Mouse (Mus musculus): ENCODE data around the gene Ttc38. TPM values are rescaled to one million over a fixed set of nuclear protein-coding genes. Genes with fewer than 3 reads are reported as not detected.
"Not testable (repeated sequence)": the region's sequence is repeated elsewhere in the genome, so short reads cannot be mapped to it uniquely, and the experiment has no call there.

The Ttc38 gene
- polyA plus RNA-seq, 1 experiment from 2014 or later: 6.0 TPM

DNA sequence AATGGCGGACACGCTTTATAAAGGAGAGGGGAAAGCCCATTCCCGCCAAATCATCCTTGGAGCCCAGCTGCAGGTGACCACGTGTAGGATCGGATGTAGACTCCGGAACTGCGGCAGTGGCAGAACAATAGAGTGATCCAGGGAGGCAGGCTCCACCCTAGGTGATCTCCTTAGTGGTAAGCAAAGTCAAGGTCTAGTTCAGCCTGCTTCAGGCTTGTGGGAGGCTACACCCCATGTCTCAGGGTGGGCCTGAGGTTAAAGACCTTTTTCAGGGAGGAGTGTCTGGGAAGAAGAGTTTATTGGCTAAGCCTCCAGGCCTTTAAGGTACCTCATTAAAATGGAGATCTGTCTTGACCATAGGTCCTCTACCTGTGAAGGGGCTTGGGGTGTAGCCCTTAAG, 33.8 kb downstream of the Ttc38 start:
- H3K9me3 ChIP-seq; H3K4me1 ChIP-seq; H3K27me3 ChIP-seq; H3K27ac ChIP-seq; ATAC-seq (ENCODE audit: borderline replicate concordance, extremely low read depth, low FRiP score, low TSS enrichment); H3K4me3 ChIP-seq; H3K4me2 ChIP-seq; H3K9ac ChIP-seq: not testable (repeated sequence)
- 89% methylated on average over 7 of the region's 7 CpGs for WGBS
- H3K36me3 ChIP-seq: peaks cover 80% of the 10 kb centered on the region

DNA sequence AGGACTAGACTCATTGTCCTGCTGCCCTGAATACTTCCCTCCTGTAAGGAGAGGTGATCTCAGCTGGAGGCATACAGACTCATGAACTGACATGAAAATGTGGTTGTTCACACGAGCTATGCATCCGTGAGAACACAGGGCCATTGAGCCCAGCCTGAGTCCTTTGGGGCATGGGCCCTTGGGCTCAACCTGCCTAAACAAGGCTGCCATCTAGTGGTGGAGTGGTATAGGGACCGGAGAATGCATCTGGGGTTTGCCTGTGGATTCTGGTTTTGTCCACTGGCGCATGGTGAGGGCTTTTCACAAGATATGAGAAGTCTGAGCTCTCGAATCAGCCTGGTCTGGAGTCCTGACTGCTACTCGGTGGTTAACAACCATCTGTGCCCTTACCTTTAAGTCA, 35.6 kb downstream of the Ttc38 start:
- WGBS: 42% methylated on average over 6 of the region's 6 CpGs
- Histone ChIP-seq H3K27me3 (no peaks in the 10 kb centered on the region), H3K27ac (no peak overlapping the region), H3K36me3 (peaks cover 88% of the 10 kb centered on the region), H3K9me3 (no peaks in the 10 kb centered on the region), H3K4me2 (no peak overlapping the region), H3K4me1 (no peaks in the 10 kb centered on the region), H3K9ac (no peak overlapping the region), H3K4me3 (no peak overlapping the region)
- ATAC-seq (ENCODE audit: borderline replicate concordance, extremely low read depth, low FRiP score, low TSS enrichment): no peak

DNA sequence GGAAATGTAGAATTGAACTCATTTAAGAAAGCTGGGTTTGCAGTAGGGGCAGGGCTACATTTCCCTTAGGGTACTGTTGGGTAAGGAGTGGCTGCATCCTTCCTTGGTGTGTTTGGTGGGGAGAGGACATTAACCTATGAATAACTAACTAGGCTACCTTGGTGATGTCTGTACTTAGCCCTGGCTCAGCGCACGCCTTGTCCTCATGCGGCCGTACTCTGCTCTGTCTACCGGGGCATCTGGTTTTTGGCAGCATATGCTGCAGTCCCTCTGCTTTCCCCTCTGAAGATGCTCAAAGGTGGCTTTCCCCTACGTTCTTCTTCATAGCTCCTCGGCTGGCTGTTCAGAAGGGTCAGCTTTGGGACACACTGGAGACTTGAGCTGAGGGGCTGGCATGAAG, 45.2 kb downstream of the Ttc38 start:
- no peaks in the 10 kb centered on the region for H3K27me3 ChIP-seq
- H3K9ac ChIP-seq: no peak overlapping the region
- peaks cover 14% of the 10 kb centered on the region for H3K4me1 ChIP-seq
- no peaks in the 10 kb centered on the region for H3K9me3 ChIP-seq
- no peak overlapping the region for H3K4me2 ChIP-seq
- peaks cover 40% of the 10 kb centered on the region for H3K36me3 ChIP-seq
- no peak overlapping the region for H3K27ac ChIP-seq
- WGBS: 92% methylated on average over 7 of the region's 7 CpGs
- ATAC-seq (ENCODE audit: borderline replicate concordance, extremely low read depth, low FRiP score, low TSS enrichment): no peak
- no peak overlapping the region for H3K4me3 ChIP-seq

DNA sequence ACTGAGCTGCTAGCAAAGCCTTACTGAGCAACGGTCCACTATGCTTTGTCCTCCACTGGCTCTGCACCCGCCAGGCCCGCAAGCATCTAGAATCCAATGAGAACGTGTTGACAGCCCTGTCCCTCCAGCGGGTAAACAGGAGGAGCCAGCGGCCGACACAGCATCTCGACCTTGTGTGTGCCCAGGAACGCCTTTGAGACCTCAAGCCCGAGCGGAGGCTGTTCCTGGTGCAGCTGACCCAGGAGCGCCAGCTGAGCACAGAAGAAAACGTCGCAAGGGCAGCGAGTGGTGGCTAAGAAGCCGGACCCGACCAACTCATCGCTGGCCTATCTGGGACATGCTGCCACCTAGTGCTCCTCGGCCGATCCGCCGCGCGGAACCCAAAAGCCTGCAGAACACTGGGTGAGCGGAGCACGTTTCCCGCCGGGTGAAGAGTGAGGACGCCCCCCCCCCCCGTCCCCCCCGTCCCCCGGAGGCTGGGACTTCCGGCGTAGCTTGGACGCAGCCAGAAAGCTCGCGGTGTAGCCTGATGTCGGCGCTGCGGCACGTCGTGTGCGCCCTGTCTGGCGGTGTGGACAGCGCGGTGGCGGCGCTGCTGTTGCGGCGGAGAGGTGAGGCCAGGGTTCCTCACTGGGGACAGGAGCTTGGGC, 46.9 kb downstream of the Ttc38 start, which contains the start of gene Trmu:
Gene Trmu, plus strand, starts transcription at position 465 of the 650 bp plus-strand sequence.
- peak; percentile 94 for ATAC-seq (ENCODE audit: borderline replicate concordance, extremely low read depth, low FRiP score, low TSS enrichment)
- Histone ChIP-seq H3K36me3 (peaks cover 42% of the 10 kb centered on the region), H3K9me3 (no peaks in the 10 kb centered on the region), H3K4me3 (peak within 1 kb of the TSS; percentile 87), H3K9ac (peak within 1 kb of the TSS; percentile 83), H3K4me1 (peaks cover 14% of the 10 kb centered on the region), H3K4me2 (peak within 1 kb of the TSS; percentile 81), H3K27ac (peak within 1 kb of the TSS; percentile 88), H3K27me3 (no peaks in the 10 kb centered on the region)
- under 1% methylated on average over 50 of the region's 50 CpGs for WGBS

DNA sequence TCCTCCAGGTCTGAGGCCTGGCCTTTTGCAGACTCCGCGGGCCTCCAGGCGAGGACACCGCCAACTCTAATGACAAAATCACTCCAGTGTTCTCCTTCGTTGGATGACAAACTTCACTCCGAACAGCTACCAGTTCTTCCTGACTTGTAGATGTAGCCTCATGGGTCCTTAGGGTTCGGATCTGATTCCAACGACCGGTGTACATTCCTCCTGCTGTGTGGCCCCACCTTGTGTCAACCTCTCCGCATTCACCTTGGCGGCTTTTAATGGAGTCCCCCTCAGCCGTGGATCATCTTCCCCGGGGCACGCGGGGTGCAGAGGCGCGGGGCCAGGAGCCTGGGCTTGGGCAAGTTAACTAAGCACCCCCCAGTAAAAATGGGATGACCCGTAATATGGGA, 47.4 kb downstream of the Ttc38 start:
- Histone ChIP-seq H3K36me3 (peaks cover 42% of the 10 kb centered on the region), H3K9ac (peak overlapping the region; percentile 83), H3K4me2 (peak overlapping the region; percentile 81), H3K27me3 (no peaks in the 10 kb centered on the region), H3K9me3 (no peaks in the 10 kb centered on the region), H3K4me1 (peaks cover 14% of the 10 kb centered on the region), H3K27ac (peak overlapping the region; percentile 88), H3K4me3 (peak overlapping the region; percentile 87)
- ATAC-seq (ENCODE audit: borderline replicate concordance, extremely low read depth, low FRiP score, low TSS enrichment): peak; percentile 25; the same call in 1 of the 2 replicates
- 2% methylated on average over 18 of the region's 18 CpGs for WGBS

DNA sequence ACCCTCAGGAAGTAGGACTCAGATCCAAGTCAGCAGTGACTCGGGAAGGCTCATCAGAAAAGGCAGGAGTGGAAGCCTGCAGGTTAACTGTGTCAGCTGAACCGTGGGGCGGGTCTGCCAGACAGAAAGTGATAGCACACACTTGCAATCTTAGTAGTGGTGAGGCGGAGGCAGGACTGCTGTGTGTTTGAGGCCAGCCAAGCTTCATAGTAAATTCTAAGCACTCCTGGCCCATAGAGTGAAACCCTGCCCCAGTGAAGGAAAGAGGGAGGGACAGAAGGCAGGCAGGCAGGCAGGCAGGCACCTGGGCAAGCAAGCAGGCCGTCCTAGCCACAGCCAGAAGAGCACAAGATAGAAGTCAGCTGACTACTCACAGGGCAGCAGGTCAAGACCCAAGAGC, 53.5 kb downstream of the Ttc38 start:
- WGBS: 85% methylated on average over 5 of the region's 5 CpGs
- Histone ChIP-seq H3K4me2 (no peak overlapping the region), H3K4me1 (no peaks in the 10 kb centered on the region; the same call in 1 of the 2 replicates), H3K9me3 (no peaks in the 10 kb centered on the region), H3K27ac (no peak overlapping the region), H3K36me3 (peaks cover 56% of the 10 kb centered on the region), H3K4me3 (no peak overlapping the region), H3K27me3 (no peaks in the 10 kb centered on the region), H3K9ac (no peak overlapping the region)
- no peak for ATAC-seq (ENCODE audit: borderline replicate concordance, extremely low read depth, low FRiP score, low TSS enrichment)

DNA sequence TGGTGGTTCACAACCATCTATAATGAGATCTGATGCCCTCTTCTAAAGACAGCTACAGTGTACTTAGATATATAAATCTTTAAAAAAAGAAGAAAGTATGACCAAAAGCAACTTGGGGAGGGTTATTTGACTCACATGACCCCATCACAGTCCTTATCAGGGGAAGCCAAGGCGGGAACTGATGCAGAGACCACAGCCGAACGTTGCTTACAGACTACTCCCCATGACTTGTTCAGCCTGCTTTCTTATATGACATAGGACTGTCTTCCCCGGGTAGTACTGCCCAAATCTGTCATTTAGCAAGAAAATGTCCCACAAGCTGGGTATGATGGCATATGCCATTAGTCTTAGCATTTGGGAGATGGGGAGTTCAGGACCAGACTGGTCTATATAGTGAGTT, 57.1 kb downstream of the Ttc38 start:
- Histone ChIP-seq H3K4me1 (no peaks in the 10 kb centered on the region), H3K4me2 (no peak overlapping the region), H3K27ac (no peak overlapping the region), H3K36me3 (peaks cover 68% of the 10 kb centered on the region), H3K9ac (no peak overlapping the region), H3K9me3 (no peaks in the 10 kb centered on the region), H3K27me3 (no peaks in the 10 kb centered on the region), H3K4me3 (no peak overlapping the region)
- ATAC-seq (ENCODE audit: borderline replicate concordance, extremely low read depth, low FRiP score, low TSS enrichment): no peak
- WGBS: 86% methylated on average over 4 of the region's 4 CpGs

DNA sequence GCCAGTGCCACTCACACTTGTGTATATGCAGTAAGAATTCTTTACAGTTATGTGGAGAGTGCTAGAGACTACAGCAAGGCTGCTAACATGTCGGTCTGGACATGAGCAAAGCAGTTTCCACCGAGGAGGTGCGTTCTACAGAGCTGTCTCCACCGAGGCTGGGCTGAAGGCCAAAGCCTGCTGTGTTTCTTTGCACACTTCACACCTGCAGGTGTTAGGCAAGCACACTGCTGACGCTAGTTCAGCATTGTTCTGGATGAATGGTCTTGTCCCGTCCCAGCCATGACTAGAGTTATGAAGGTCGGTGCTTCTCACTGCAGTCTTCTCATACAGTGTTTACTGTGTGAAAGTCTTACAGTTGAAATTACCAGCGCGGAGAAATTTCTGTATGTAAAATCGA, 59.9 kb downstream of the Ttc38 start:
- Histone ChIP-seq H3K9me3 (no peaks in the 10 kb centered on the region), H3K36me3 (peaks cover 68% of the 10 kb centered on the region), H3K27ac (no peak overlapping the region), H3K4me2 (no peak overlapping the region), H3K4me1 (no peaks in the 10 kb centered on the region), H3K9ac (no peak overlapping the region), H3K4me3 (no peak overlapping the region), H3K27me3 (no peaks in the 10 kb centered on the region)
- 76% methylated on average over 10 of the region's 10 CpGs for WGBS
- no peak for ATAC-seq (ENCODE audit: borderline replicate concordance, extremely low read depth, low FRiP score, low TSS enrichment)

DNA sequence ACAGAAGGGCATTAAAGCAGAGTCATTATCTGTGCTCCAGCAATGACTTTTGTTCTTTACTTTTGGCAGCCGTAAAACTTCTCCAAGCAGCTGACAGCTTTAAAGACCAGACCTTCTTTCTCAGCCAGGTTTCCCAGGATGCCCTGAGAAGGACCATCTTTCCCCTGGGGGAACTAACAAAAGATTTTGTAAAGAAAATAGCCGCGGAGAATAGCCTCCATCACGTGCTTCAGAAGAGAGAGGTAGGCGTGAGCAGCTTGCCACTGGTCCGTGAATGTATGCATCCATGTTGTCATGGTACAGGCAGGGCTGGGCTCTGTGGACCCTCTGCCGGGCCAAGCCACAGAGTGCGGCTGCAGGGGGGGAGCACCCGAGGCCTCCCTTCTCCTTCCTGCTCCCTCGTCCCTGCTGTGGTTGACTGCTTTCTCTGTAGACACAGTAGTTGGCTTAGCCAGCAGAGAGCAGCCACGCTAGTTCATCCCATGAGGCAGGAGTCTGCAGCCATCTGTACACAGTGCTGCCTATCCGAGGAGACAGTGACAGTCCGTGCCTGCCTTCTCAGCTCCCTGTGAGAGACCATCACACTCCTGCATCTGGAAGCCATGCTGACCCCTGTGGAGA, 60.5 kb downstream of the Ttc38 start:
- Histone ChIP-seq H3K9ac (no peak overlapping the region), H3K4me3 (no peak overlapping the region), H3K4me2 (no peak overlapping the region), H3K27me3 (no peaks in the 10 kb centered on the region), H3K9me3 (no peaks in the 10 kb centered on the region), H3K27ac (no peak overlapping the region), H3K36me3 (peaks cover 75% of the 10 kb centered on the region), H3K4me1 (no peaks in the 10 kb centered on the region)
- 85% methylated on average over 13 of the region's 13 CpGs for WGBS
- no peak for ATAC-seq (ENCODE audit: borderline replicate concordance, extremely low read depth, low FRiP score, low TSS enrichment)

DNA sequence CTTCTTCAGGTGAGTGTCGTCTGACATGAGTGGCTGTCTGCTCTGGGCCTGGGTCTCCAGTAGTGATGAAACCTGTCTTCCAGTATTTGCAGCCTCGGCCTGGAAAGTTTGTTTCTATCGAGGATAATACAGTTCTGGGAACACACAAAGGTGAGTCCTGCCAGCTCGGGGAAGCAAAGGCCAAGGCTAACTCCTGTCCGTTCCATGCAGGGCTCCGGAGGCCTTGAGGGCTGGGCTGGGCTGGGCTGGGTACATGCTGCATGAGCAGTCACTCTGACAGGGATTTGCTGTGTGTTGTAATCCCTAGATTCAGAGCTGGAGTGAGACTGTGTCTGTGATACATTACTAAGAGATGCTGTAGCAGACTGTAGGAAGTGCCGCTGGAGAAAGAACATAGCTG, 61.8 kb downstream of the Ttc38 start:
- Histone ChIP-seq H3K4me2 (no peak overlapping the region), H3K4me1 (no peaks in the 10 kb centered on the region), H3K36me3 (peaks cover 76% of the 10 kb centered on the region), H3K9me3 (no peaks in the 10 kb centered on the region), H3K4me3 (no peak overlapping the region), H3K27ac (no peak overlapping the region), H3K27me3 (no peaks in the 10 kb centered on the region), H3K9ac (no peak overlapping the region)
- 90% methylated on average over 7 of the region's 7 CpGs for WGBS
- no peak for ATAC-seq (ENCODE audit: borderline replicate concordance, extremely low read depth, low FRiP score, low TSS enrichment)

DNA sequence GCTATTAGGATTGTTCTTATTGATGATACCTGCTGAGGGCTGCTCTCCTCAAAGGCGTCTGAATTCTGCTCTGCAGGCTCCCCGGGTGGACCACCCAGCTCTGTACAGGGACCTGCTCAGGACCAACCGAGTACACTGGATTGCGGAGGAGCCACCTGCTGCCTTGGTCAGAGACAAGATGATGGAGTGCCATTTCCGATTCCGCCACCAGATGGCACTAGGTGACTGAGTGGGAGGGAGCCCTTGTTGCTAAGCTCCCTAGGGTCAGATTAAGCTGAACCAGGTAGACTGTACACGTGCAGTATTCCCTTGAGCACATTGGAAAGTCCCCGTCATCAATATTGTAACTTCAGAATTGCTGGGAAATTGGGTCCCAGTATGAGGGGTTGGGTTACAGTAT, 64.2 kb downstream of the Ttc38 start:
- WGBS: 19% methylated on average over 8 of the region's 8 CpGs
- Histone ChIP-seq H3K4me2 (no peak overlapping the region), H3K27me3 (no peaks in the 10 kb centered on the region), H3K36me3 (peaks cover 68% of the 10 kb centered on the region), H3K27ac (no peak overlapping the region), H3K4me1 (no peaks in the 10 kb centered on the region), H3K9me3 (no peaks in the 10 kb centered on the region), H3K4me3 (no peak overlapping the region), H3K9ac (no peak overlapping the region)
- ATAC-seq (ENCODE audit: borderline replicate concordance, extremely low read depth, low FRiP score, low TSS enrichment): no peak

DNA sequence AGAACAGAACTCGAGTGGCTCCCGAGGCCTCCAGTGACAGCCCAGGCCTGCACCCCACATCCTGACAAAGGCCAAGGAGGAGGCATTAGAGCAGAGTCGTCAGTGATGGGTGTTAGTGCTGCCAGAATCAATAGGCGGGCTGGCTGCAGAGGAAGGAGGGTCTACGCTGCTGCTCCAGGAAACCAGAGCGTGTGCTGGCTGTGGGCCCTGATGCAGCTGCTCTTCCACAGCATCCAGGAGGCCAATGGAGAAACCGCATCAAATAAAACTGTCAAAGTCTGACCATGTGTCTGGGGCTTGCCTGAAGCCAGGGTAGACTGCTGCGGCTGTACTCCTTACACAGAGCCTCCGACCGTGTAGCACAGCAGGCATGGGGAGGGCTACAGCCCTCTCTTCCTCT, 65.0 kb downstream of the Ttc38 start:
- 79% methylated on average over 10 of the region's 10 CpGs for WGBS
- no peaks in the 10 kb centered on the region for H3K27me3 ChIP-seq
- ATAC-seq (ENCODE audit: borderline replicate concordance, extremely low read depth, low FRiP score, low TSS enrichment): no peak
- no peak overlapping the region for H3K4me2 ChIP-seq
- H3K4me3 ChIP-seq: no peak overlapping the region
- no peaks in the 10 kb centered on the region for H3K9me3 ChIP-seq
- no peak overlapping the region for H3K9ac ChIP-seq
- H3K36me3 ChIP-seq: peaks cover 62% of the 10 kb centered on the region
- H3K27ac ChIP-seq: no peak overlapping the region
- no peaks in the 10 kb centered on the region for H3K4me1 ChIP-seq
